Mouse (Mus musculus) liver, embryonic 14.5 days (tissue): Measurements from ENCODE around the gene Arl3.

Experiments
- CTCF ChIP-seq: IDR thresholded peaks from 2 replicates; pipeline ENCODE4 v1.5.1; 2016; ENCODE audit warnings: antibody characterized with exemption, low read depth, control low read depth
- EP300 ChIP-seq: IDR thresholded peaks from 2 replicates; pipeline ENCODE4 v1.6.1; 2016; ENCODE audit warnings: antibody characterized with exemption, low read depth

- no peak for TF ChIP-seq CTCF
- TF ChIP-seq EP300: no peak
Measured at GRCm38 (mm10) chr19:46516667-46517528, 56.1 kb downstream of the Arl3 start.
